Mouse (Mus musculus): ENCODE results near the gene Ndrg4.

DNA sequence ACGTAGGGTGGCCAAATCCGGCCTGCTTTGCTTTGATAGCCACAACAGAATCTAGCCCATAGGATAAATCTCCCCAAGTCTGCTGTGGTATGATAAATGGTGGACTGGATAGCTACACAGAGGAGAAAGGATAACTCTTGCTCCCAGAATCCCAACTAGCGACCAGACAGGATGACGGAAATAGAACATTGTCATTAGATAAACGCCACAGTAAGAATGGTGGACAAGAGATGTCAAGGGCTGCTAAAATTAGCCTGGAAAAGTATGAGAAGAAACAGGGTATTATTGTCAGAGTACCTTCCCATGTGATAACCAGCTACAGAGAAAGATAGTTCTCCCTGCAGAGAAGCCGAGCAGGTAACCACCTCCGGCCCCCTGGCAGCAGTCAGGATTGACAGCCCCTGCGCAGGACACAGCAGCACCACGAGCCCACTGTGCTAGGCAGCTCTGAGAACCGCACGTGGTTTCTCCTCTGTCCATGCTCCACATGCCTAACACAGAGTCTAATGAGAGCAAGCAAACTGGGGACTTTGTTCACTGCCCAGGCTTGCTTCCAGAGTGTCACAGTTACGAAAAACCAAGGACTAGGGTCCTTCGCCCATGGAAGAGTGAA is 14.3 kb downstream of the Ndrg4 start:
- no peak for TF ChIP-seq CTCF (IDR thresholded peaks at IDR 0.05; ENCODE audit: control insufficient read depth, insufficient read depth, insufficient read length)
- TF ChIP-seq MAX (IDR thresholded peaks at IDR 0.05): no peak
- TF ChIP-seq USF1 (IDR thresholded peaks at IDR 0.05; ENCODE audit: low read depth): no peak
- TF ChIP-seq FOSL1 (IDR thresholded peaks at IDR 0.05; ENCODE audit: insufficient read depth, low read length, poor library complexity, severe bottlenecking): no peak
